Mouse (Mus musculus) limb, embryonic 12.5 days (tissue): ENCODE measurements around the gene B2m. TPM values are rescaled to one million over a fixed set of nuclear protein-coding genes. Genes with fewer than 3 reads are reported as not detected.

Source experiments
- ATAC-seq: fragments of 200-750 bp; cut with Nextera tagmentation; 2 replicates; pipeline ENCODE4 v1.8.0; 2017; ENCODE audit warnings: low read depth, moderate TSS enrichment; ENCODE audit not compliant: insufficient number of reproducible peaks, insufficient read depth, low FRiP score, low TSS enrichment
- H3K27ac ChIP-seq: fragments of 300-500 bp; sonication (generic); 2 replicates; pipeline ENCODE4 v1.5.1; 2016; ENCODE audit warnings: mild to moderate bottlenecking, moderate library complexity
- H3K27me3 ChIP-seq: fragments of 300-500 bp; sonication (generic); 2 replicates; pipeline ENCODE4 v1.6.1; 2016; ENCODE audit warnings: mild to moderate bottlenecking, moderate library complexity
- H3K36me3 ChIP-seq: fragments of 300-500 bp; sonication (generic); 2 replicates; pipeline ENCODE4 v1.6.1; 2016; ENCODE audit warnings: mild to moderate bottlenecking, moderate library complexity
- H3K4me1 ChIP-seq: fragments of 300-500 bp; sonication (generic); replicated peaks from 2 replicates; pipeline ENCODE4 v1.6.1; 2016
- H3K4me2 ChIP-seq: fragments of 300-500 bp; sonication (generic); 2 replicates; pipeline ENCODE4 v1.6.1; 2016; ENCODE audit warnings: mild to moderate bottlenecking, moderate library complexity
- H3K4me3 ChIP-seq: fragments of 300-500 bp; sonication (generic); replicated peaks from 2 replicates; pipeline ENCODE4 v1.5.1; 2016; ENCODE audit warnings: mild to moderate bottlenecking
- H3K9ac ChIP-seq: fragments of 300-500 bp; sonication (generic); replicated peaks from 2 replicates; pipeline ENCODE4 v1.6.1; 2016; ENCODE audit warnings: mild to moderate bottlenecking, moderate library complexity
- H3K9me3 ChIP-seq: fragments of 300-500 bp; sonication (generic); 2 replicates; pipeline ENCODE4 v1.6.1; 2016; ENCODE audit warnings: mild to moderate bottlenecking, moderate library complexity
- WGBS: fragments of 180-500 bp; shearing (Covaris S2); methylation state at CpG from one replicate; pipeline ENCODE4 v1.1.7; 2016; 5-methylcytosine and 5-hydroxymethylcytosine counted together
- polyA plus RNA-seq: library from polyadenylated mRNA; unstranded; fragments of >200 nt; fragmentation: Nextera tagmentation; extraction: Ambion mirVana; gene quantifications from 2 replicates; pipeline ENCODE4 v1.2.1, GENCODE M21; 2016

B2m gene
- polyA plus RNA-seq, 1 experiment from 2014 or later = 135 TPM

- no peaks in the 10 kb centered on the region for H3K27me3 ChIP-seq
- H3K4me3 ChIP-seq = no peak overlapping the region
- no peak overlapping the region for H3K9ac ChIP-seq
- H3K4me1 ChIP-seq = peaks cover 10% of the 10 kb centered on the region; the same call in 1 of the 2 replicates
- no peaks in the 10 kb centered on the region for H3K9me3 ChIP-seq
- H3K4me2 ChIP-seq = no peak overlapping the region
- ATAC-seq = no peak
- no peaks in the 10 kb centered on the region for H3K36me3 ChIP-seq
- no peak overlapping the region for H3K27ac ChIP-seq
- WGBS = 90% methylated on average over 2 of the region's 2 CpGs
Observed at GRCm38 (mm10) chr2:122162529-122162928, 15.0 kb downstream of the B2m start.

GRCm38 (mm10) chr2:122163430-122164195, 16.1 kb downstream of the B2m start:
- WGBS = 68% methylated on average over 13 of the region's 13 CpGs
- Histone ChIP-seq H3K27me3 (no peaks in the 10 kb centered on the region), H3K27ac (no peak overlapping the region; the same call in 1 of the 2 replicates), H3K36me3 (no peaks in the 10 kb centered on the region), H3K4me2 (no peak overlapping the region), H3K4me3 (no peak overlapping the region), H3K9ac (no peak overlapping the region), H3K4me1 (peaks cover 10% of the 10 kb centered on the region; the same call in 1 of the 2 replicates), H3K9me3 (no peaks in the 10 kb centered on the region)
- no peak for ATAC-seq

- H3K9me3 ChIP-seq = no peaks in the 10 kb centered on the region
- no peak overlapping the region; the same call in 1 of the 2 replicates for H3K27ac ChIP-seq
- H3K4me3 ChIP-seq = no peak overlapping the region
- H3K4me2 ChIP-seq = no peak overlapping the region
- no peak for ATAC-seq
- no peak overlapping the region for H3K9ac ChIP-seq
- WGBS = 82% methylated on average over 11 of the region's 11 CpGs
- H3K36me3 ChIP-seq = no peaks in the 10 kb centered on the region
- H3K27me3 ChIP-seq = no peaks in the 10 kb centered on the region
- peaks cover 10% of the 10 kb centered on the region; the same call in 1 of the 2 replicates for H3K4me1 ChIP-seq
Observed at GRCm38 (mm10) chr2:122164293-122164692, 16.8 kb downstream of the B2m start.

- Histone ChIP-seq H3K9me3 (no peaks in the 10 kb centered on the region), H3K27ac (no peak overlapping the region), H3K36me3 (no peaks in the 10 kb centered on the region), H3K27me3 (no peaks in the 10 kb centered on the region), H3K4me3 (no peak overlapping the region), H3K4me2 (no peak overlapping the region), H3K4me1 (no peaks in the 10 kb centered on the region), H3K9ac (no peak overlapping the region)
- 86% methylated on average over 6 of the region's 6 CpGs for whole genome bisulfite sequencing
- ATAC-seq = no peak
Observed at GRCm38 (mm10) chr2:122171292-122171691, 23.8 kb downstream of the B2m start.

GRCm38 (mm10) chr2:122172188-122172587, 24.7 kb downstream of the B2m start:
- H3K4me1 ChIP-seq = no peaks in the 10 kb centered on the region
- H3K27me3 ChIP-seq = no peaks in the 10 kb centered on the region
- H3K27ac ChIP-seq = no peak overlapping the region
- no peaks in the 10 kb centered on the region for H3K36me3 ChIP-seq
- ATAC-seq = no peak
- WGBS = 88% methylated on average over 2 of the region's 2 CpGs
- H3K9me3 ChIP-seq = no peaks in the 10 kb centered on the region
- no peak overlapping the region for H3K4me2 ChIP-seq
- no peak overlapping the region for H3K9ac ChIP-seq
- H3K4me3 ChIP-seq = no peak overlapping the region

- WGBS = 79% methylated on average over 8 of the region's 8 CpGs
- Histone ChIP-seq H3K4me3 (no peak overlapping the region), H3K4me1 (no peaks in the 10 kb centered on the region), H3K4me2 (no peak overlapping the region), H3K36me3 (no peaks in the 10 kb centered on the region), H3K9me3 (no peaks in the 10 kb centered on the region), H3K27me3 (no peaks in the 10 kb centered on the region), H3K27ac (no peak overlapping the region), H3K9ac (no peak overlapping the region)
- no peak for ATAC-seq
Observed at GRCm38 (mm10) chr2:122180051-122180822, 32.8 kb downstream of the B2m start.

GRCm38 (mm10) chr2:122185086-122185485, 37.6 kb downstream of the B2m start:
- Histone ChIP-seq H3K9me3 (peaks cover 4% of the 10 kb centered on the region; the same call in 1 of the 2 replicates), H3K9ac (no peak overlapping the region), H3K4me2 (no peak overlapping the region), H3K4me1 (no peaks in the 10 kb centered on the region), H3K4me3 (no peak overlapping the region), H3K36me3 (no peaks in the 10 kb centered on the region), H3K27ac (no peak overlapping the region), H3K27me3 (no peaks in the 10 kb centered on the region)
- ATAC-seq = no peak
- WGBS = 82% methylated on average over 4 of the region's 4 CpGs

- no peak within 1 kb of the TSS for H3K4me2 ChIP-seq
- no peak within 1 kb of the TSS for H3K4me3 ChIP-seq
- no peaks in the 10 kb centered on the region for H3K27me3 ChIP-seq
- ATAC-seq = no peak
- no peaks in the 10 kb centered on the region for H3K36me3 ChIP-seq
- no peaks in the 10 kb centered on the region for H3K4me1 ChIP-seq
- H3K9ac ChIP-seq = no peak within 1 kb of the TSS
- H3K27ac ChIP-seq = no peak within 1 kb of the TSS
- peaks cover 4% of the 10 kb centered on the region; the same call in 1 of the 2 replicates for H3K9me3 ChIP-seq
- 74% methylated on average over 17 of the region's 17 CpGs for WGBS
Observed at GRCm38 (mm10) chr2:122186106-122186505, 38.6 kb downstream of the B2m start, which contains the start of the genes Patl2 and Terb2. TSS of gene Patl2 (minus strand) at chr2:122186189. TSS of gene Terb2 (plus strand) at chr2:122186272.

GRCm38 (mm10) chr2:122186751-122187150, 39.3 kb downstream of the B2m start:
- whole genome bisulfite sequencing = 63% methylated on average over 3 of the region's 3 CpGs
- ATAC-seq = no peak
- H3K27ac ChIP-seq = no peak overlapping the region

GRCm38 (mm10) chr2:122191849-122192248, 44.4 kb downstream of the B2m start:
- no peaks in the 10 kb centered on the region for H3K9me3 ChIP-seq
- no peaks in the 10 kb centered on the region for H3K27me3 ChIP-seq
- H3K27ac ChIP-seq = no peak overlapping the region
- no peak for ATAC-seq
- H3K36me3 ChIP-seq = no peaks in the 10 kb centered on the region
- H3K4me3 ChIP-seq = no peak overlapping the region
- H3K4me2 ChIP-seq = no peak overlapping the region
- no peak overlapping the region for H3K9ac ChIP-seq
- no peaks in the 10 kb centered on the region for H3K4me1 ChIP-seq
- WGBS = 80% methylated on average over 3 of the region's 3 CpGs

More at GRCm38 (mm10) chr2:122186751-122187150, 39.3 kb downstream of the B2m start:
- no peak overlapping the region for H3K9ac ChIP-seq
- H3K27me3 ChIP-seq = no peaks in the 10 kb centered on the region
- no peak overlapping the region for H3K4me3 ChIP-seq
- no peak overlapping the region for H3K4me2 ChIP-seq
- no peaks in the 10 kb centered on the region for H3K4me1 ChIP-seq
- peaks cover 4% of the 10 kb centered on the region; the same call in 1 of the 2 replicates for H3K9me3 ChIP-seq
- H3K36me3 ChIP-seq = no peaks in the 10 kb centered on the region

GRCm38 (mm10) chr2:122194509-122194929, 47.0 kb downstream of the B2m start:
- H3K4me1 ChIP-seq = no peaks in the 10 kb centered on the region
- no peak overlapping the region for H3K9ac ChIP-seq
- H3K36me3 ChIP-seq = no peaks in the 10 kb centered on the region
- no peaks in the 10 kb centered on the region for H3K9me3 ChIP-seq
- no peak overlapping the region for H3K4me2 ChIP-seq
- H3K4me3 ChIP-seq = no peak overlapping the region
- WGBS = 42% methylated on average over 1 of the region's 1 CpGs
- H3K27ac ChIP-seq = no peak overlapping the region
- H3K27me3 ChIP-seq = no peaks in the 10 kb centered on the region
- ATAC-seq = no peak
